In the genomic region with DNA sequence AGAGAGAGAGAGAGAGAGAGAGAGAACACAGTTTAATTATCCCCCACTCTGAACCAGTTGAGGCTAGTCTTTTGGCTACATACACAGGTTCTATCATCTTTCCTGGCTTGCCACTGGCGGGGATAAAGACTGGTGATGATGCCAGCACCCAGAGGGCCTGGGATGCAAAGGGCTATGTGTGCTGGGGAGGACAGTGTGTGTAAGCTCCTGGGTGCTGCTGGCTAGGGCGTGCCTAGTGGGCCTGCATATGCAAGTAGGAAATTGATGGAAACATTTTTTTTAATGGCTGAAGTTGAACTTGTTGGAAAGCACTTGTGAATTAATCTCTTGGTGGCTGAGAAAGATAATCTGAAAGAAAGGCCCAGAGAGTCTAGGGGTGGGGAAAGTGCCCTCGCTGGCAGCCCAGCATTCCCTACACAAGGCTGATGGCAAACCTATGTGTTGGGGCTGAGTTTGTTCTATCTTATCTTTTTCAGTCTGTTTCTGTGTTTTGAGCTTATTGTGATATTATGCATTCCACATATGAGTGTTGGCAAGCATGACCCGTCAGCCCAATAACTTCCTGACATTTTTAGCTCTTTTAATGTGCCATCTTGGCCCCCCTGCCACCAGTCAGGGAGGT, we compare ENCODE assay signal across 10 mouse cellular contexts. TPM values are rescaled to one million over a fixed set of nuclear protein-coding genes. Genes with fewer than 3 reads are reported as not detected.
DNase-seq lines count a peak whose midpoint lies in the region; ATAC-seq and TF ChIP-seq lines count a peak whose summit lies in the region.
"Had no signal": no experiment of that assay in that cellular context is flagged by ENCODE, and none has a peak within 500 bp of the region (broad histone marks: within the 10 kb centered on the region; RNA-seq: fewer than 3 reads in every experiment).

No protein-coding gene starts in this region.

- H3K27me3 ChIP-seq in heart, embryonic 10.5 days (ENCODE audit: insufficient read depth, poor library complexity, severe bottlenecking): no peaks in the 10 kb centered on the region
- H3K27me3 ChIP-seq in spleen, adult 2 months (ENCODE audit: control insufficient read depth, insufficient read depth, low read length): no peaks in the 10 kb centered on the region
- H3K27me3 ChIP-seq: megakaryocyte, embryonic 14.5 days had no signal

- DNase-seq in heart, embryonic 10.5 days (ENCODE audit: low spot score): no peak
- DNase-seq in heart, postnatal 4 days: no peak
- no peak for DNase-seq in spleen, adult 2 months (ENCODE audit: low read depth in 1 of 2, low spot score in 2 of 2)
- no peak for DNase-seq in spleen, postnatal 36 days (ENCODE audit: low spot score in 2 of 2)
- peak; percentile 59 for DNase-seq in liver
- no peak for DNase-seq in left cerebral cortex, postnatal 36 days (ENCODE audit: low spot score in 2 of 2)
- no peak for DNase-seq in natural killer cell, adult 2 months (ENCODE audit: low spot score in 2 of 2)

- intact Hi-C loops in left cerebral cortex, postnatal 36 days (cut with DNase I): no loop called here

- H3K27ac ChIP-seq in heart, embryonic 10.5 days: peak overlapping the region; percentile 57
- H3K27ac ChIP-seq in spleen, adult 2 months (ENCODE audit: insufficient read depth, low read length): peak overlapping the region; percentile 5; the same call in 1 of the 2 replicates
- H3K27ac ChIP-seq: kidney, embryonic 15.5 days had no signal

- H3K4me3 ChIP-seq in heart, embryonic 10.5 days: no peak overlapping the region
- H3K4me3 ChIP-seq in spleen, adult 2 months (ENCODE audit: extremely low read depth, insufficient read depth, insufficient read length): no peak overlapping the region
- H3K4me3 ChIP-seq: kidney, embryonic 15.5 days; megakaryocyte, embryonic 14.5 days had no signal

- TF ChIP-seq POLR2A in spleen, adult 2 months (IDR thresholded peaks at IDR 0.05; ENCODE audit: low read depth, low read length): no peak

- H3K36me3 ChIP-seq in heart, embryonic 10.5 days: no peaks in the 10 kb centered on the region
- peaks cover 6% of the 10 kb centered on the region for H3K36me3 ChIP-seq in spleen, adult 2 months (ENCODE audit: control insufficient read depth, insufficient read depth, low read length)
- H3K36me3 ChIP-seq: kidney, embryonic 15.5 days had no signal

- H3K9me3 ChIP-seq in heart, embryonic 10.5 days: no peaks in the 10 kb centered on the region
- H3K9me3 ChIP-seq: kidney, embryonic 15.5 days; megakaryocyte, embryonic 14.5 days had no signal

- no peak for ATAC-seq in monocyte, adult 5-6 weeks (replicated peaks; ENCODE audit: insufficient number of reproducible peaks, low FRiP score, low TSS enrichment, poor library complexity, severe bottlenecking)

- no peak for TF ChIP-seq CTCF in spleen, adult 2 months (IDR thresholded peaks at IDR 0.05; ENCODE audit: extremely low read depth, insufficient read depth, insufficient read length, insufficient replicate concordance)

- WGBS in heart, embryonic 10.5 days: 61% methylated on average over 4 of the region's 4 CpGs
- 77% methylated on average over 4 of the region's 4 CpGs for WGBS in spleen, adult 2 months

- peaks cover 36% of the 10 kb centered on the region for H3K4me1 ChIP-seq in heart, embryonic 10.5 days
- H3K4me1 ChIP-seq in spleen, adult 2 months (ENCODE audit: control insufficient read depth, insufficient read depth, insufficient read length): peaks cover 10% of the 10 kb centered on the region

RNA-seq across cellular contexts. Expression of gene Bcl11a, which starts 22.7 kb away (rescaled TPM):
- polyA plus RNA-seq in heart, embryonic 10.5 days (2016; fragmentation: Nextera tagmentation; extraction: Ambion mirVana): 13.5 and 23.5 TPM in 2 replicates
- 10 to 100 TPM in 1 of 2 experiments, 1 to 10 TPM in 1; 8.4 to 10.3 TPM for total RNA-seq in heart, postnatal 4 days (2021)
- polyA plus RNA-seq in spleen, adult 2 months (2012; rRNA removed): 24.2 and 26.2 TPM in 2 replicates
- 12.1 to 16.9 TPM (median 13.9 TPM) in 3 replicates for total RNA-seq in monocyte, adult 5-6 weeks (2017)
- total RNA-seq in left cerebral cortex, postnatal 36 days (2021): 100 to 1,000 TPM; 100 to 116 TPM

RNA-seq across cellular contexts. Expression of gene A830031A19Rik, which starts 25.7 kb away (rescaled TPM):
- polyA plus RNA-seq in heart, embryonic 10.5 days (2016; fragmentation: Nextera tagmentation; extraction: Ambion mirVana): not detected in 2 replicates
- total RNA-seq in heart, postnatal 4 days (2021): not detected
- polyA plus RNA-seq in spleen, adult 2 months (2012; rRNA removed): not detected in 2 replicates
- total RNA-seq in monocyte, adult 5-6 weeks (2017): not detected in 3 replicates
- 1 to 10 TPM; 1.3 to 1.5 TPM for total RNA-seq in left cerebral cortex, postnatal 36 days (2021)
- polyA plus RNA-seq: kidney, embryonic 15.5 days had no signal
